Mouse (Mus musculus): ENCODE measurements around the gene Rtn4rl1.

DNA sequence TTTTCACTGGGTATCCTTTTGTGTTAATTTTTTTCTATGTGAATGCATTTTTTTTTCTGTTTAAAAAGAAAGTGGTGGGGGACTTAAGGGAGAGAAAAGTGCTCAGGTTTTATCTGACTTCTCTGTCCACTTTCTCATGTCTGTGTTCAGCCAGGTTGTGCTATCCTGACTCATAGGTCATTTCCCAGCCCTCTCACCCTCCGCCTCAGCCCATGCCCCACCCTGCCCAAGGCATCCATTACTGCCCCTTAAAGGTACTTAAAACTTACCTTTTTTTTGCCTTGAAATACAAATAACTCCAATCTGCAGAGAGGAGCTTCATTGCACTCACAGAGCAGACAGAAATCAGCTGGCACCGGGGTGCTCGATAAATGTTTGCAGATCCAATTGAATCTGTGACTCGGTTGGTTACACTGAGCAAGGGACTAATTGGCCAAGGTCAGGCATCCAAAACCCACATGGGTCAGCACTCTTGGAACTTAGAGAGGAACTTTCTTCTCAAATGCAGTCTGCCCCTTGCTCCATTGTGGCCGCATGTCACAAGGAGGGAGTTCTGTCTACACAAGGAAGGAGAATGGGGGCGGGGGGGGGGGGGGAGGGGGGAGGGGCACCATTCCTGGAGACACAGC, 27.0 kb downstream of the Rtn4rl1 start:
- TF ChIP-seq CTCF (IDR thresholded peaks at IDR 0.05; ENCODE audit: low read depth) (no peak), EP300 (optimal IDR thresholded peaks at IDR 0.05) (no peak)

Measured in stomach, postnatal 0 days (tissue).